Comparison of ENCODE assay signal across 16 mouse cellular contexts in the genomic region with DNA sequence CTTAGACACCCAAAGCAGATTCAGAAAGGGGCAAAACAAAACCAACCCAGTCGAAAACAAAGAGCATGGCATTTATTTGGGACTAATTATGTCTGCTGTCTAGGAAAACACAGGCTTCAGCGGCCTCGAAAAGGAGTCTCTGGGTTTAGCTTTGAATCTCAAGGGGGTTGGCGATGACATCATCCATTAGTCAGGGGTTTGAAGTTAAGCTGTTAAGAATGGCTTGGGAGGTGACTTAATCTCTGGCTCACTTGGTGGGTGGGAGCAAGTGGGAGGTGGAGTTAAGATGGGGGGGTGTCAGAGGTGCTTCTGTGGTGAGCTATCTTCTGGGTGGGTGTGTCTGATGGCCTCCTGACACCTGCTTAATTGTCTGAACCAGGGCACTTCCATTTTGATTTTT.
A peak's percentile ranks its signal among the peaks of the same experiment; 100 is the strongest.
DNase-seq lines count a peak whose midpoint lies in the region; ATAC-seq and TF ChIP-seq lines count a peak whose summit lies in the region.
"Had no signal": no experiment of that assay in that cellular context is flagged by ENCODE, and none has a peak within 500 bp of the region (broad histone marks: within the 10 kb centered on the region; RNA-seq: fewer than 3 reads in every experiment).

No protein-coding gene starts in this region.

- 16% methylated on average over 4 of the region's 4 CpGs for WGBS in forebrain, embryonic 12.5 days
- 25% methylated on average over 4 of the region's 4 CpGs for WGBS in forebrain, embryonic 11.5 days
- 49% methylated on average over 4 of the region's 4 CpGs for WGBS in heart, adult 2 months
- 50% methylated on average over 4 of the region's 4 CpGs for whole genome bisulfite sequencing in intestine, embryonic 16.5 days

- intact Hi-C loops in heart, postnatal 10 days (cut with DNase I) = no loop called here
- intact Hi-C loops in heart, adult 2 months (cut with DNase I) = no loop called here

- TF ChIP-seq CTCF in heart, adult 2 months (IDR thresholded peaks at IDR 0.05) = no peak

- H3K36me3 ChIP-seq in forebrain, embryonic 12.5 days (replicated peaks) = no peaks in the 10 kb centered on the region
- no peaks in the 10 kb centered on the region for H3K36me3 ChIP-seq in forebrain, embryonic 11.5 days (ENCODE audit: control insufficient read depth, insufficient read depth, low read length)
- H3K36me3 ChIP-seq in heart, adult 2 months (ENCODE audit: control insufficient read depth, insufficient read depth, low read length) = peaks cover 7% of the 10 kb centered on the region
- H3K36me3 ChIP-seq in intestine, embryonic 16.5 days (ENCODE audit: control insufficient read depth, insufficient read depth, low read length) = no peaks in the 10 kb centered on the region
- H3K36me3 ChIP-seq: hindbrain, embryonic 13.5 days; neural tube, embryonic 13.5 days had no signal

- H3K4me1 ChIP-seq in forebrain, embryonic 12.5 days = peaks cover 30% of the 10 kb centered on the region
- H3K4me1 ChIP-seq in forebrain, embryonic 11.5 days (replicated peaks; ENCODE audit: control insufficient read depth, insufficient read depth, low read length) = peaks cover 4% of the 10 kb centered on the region; the same call in 1 of the 2 replicates
- H3K4me1 ChIP-seq in heart, adult 2 months (ENCODE audit: control insufficient read depth, insufficient read depth, low read length) = peaks cover 15% of the 10 kb centered on the region
- H3K4me1 ChIP-seq in intestine, embryonic 16.5 days (ENCODE audit: control insufficient read depth, insufficient read depth, low read length) = peaks cover 9% of the 10 kb centered on the region

- no peaks in the 10 kb centered on the region for H3K9me3 ChIP-seq in forebrain, embryonic 12.5 days
- no peaks in the 10 kb centered on the region for H3K9me3 ChIP-seq in forebrain, embryonic 11.5 days (ENCODE audit: control insufficient read depth, low read length)
- H3K9me3 ChIP-seq in intestine, embryonic 16.5 days (ENCODE audit: control insufficient read depth, low read length) = no peaks in the 10 kb centered on the region
- H3K9me3 ChIP-seq: hindbrain, embryonic 13.5 days; neural tube, embryonic 13.5 days had no signal

- no peak for TF ChIP-seq POLR2A in heart, adult 2 months (IDR thresholded peaks at IDR 0.05; ENCODE audit: insufficient read depth, low read depth, low read length)

- no peak for TF ChIP-seq EP300 in heart, adult 2 months (IDR thresholded peaks at IDR 0.05; ENCODE audit: insufficient read depth, low read depth, low read length)

- 0 out of 2 replicates have a peak overlapping the region, but pooled peaks have one; percentile 10 for H3K27ac ChIP-seq in forebrain, embryonic 12.5 days
- no peak overlapping the region for H3K27ac ChIP-seq in forebrain, embryonic 11.5 days (ENCODE audit: low read depth, low read length)
- H3K27ac ChIP-seq in heart, adult 2 months = no peak overlapping the region
- H3K27ac ChIP-seq in intestine, embryonic 16.5 days (ENCODE audit: low read length) = no peak overlapping the region
- H3K27ac ChIP-seq: hindbrain, embryonic 13.5 days; macrophage; neural tube, embryonic 13.5 days had no signal

- no peak for DNase-seq in forebrain, embryonic 11.5 days (ENCODE audit: low spot score)
- peak; percentile 50 to 57 for DNase-seq in heart, postnatal 10 days
- DNase-seq in heart, adult 2 months = no peak
- peak; percentile 71 for DNase-seq in 3T3-L1 (ENCODE audit: low read depth, low spot score)
- peak; percentile 47 for DNase-seq in ZHBTc4 (ENCODE audit: low read depth, low spot score)
- DNase-seq in cerebellum, adult 11 months = no peak
- DNase-seq: B cell, adult 2 months; cerebellum, adult 2 months; kidney, postnatal 10 days; thymus, adult 18-20 months had no signal

- H3K79me2 ChIP-seq in heart, adult 2 months (replicated peaks; ENCODE audit: control insufficient read depth, insufficient read depth, low read length) = no peaks in the 10 kb centered on the region

- ATAC-seq in forebrain, embryonic 12.5 days (ENCODE audit: low FRiP score) = no peak
- no peak; the same call in 1 of the 2 replicates for ATAC-seq in forebrain, embryonic 11.5 days (replicated peaks; ENCODE audit: low FRiP score)
- ATAC-seq in intestine, embryonic 16.5 days = no peak
- ATAC-seq: intestine, postnatal 0 days had no signal

- no peak overlapping the region for H3K4me3 ChIP-seq in forebrain, embryonic 12.5 days (replicated peaks)
- no peak overlapping the region for H3K4me3 ChIP-seq in forebrain, embryonic 11.5 days (ENCODE audit: low read depth, low read length)
- H3K4me3 ChIP-seq in heart, adult 2 months = no peak overlapping the region
- no peak overlapping the region for H3K4me3 ChIP-seq in intestine, embryonic 16.5 days (ENCODE audit: low read length)
- H3K4me3 ChIP-seq: hindbrain, embryonic 13.5 days; neural tube, embryonic 13.5 days had no signal

- H3K27me3 ChIP-seq in forebrain, embryonic 12.5 days = 0 out of 2 replicates have a peak, but pooled peaks cover 3% of the 10 kb centered on the region
- no peaks in the 10 kb centered on the region; the same call in 1 of the 2 replicates for H3K27me3 ChIP-seq in forebrain, embryonic 11.5 days (ENCODE audit: control insufficient read depth, insufficient read depth, low read length)
- H3K27me3 ChIP-seq in heart, adult 2 months (ENCODE audit: control insufficient read depth, insufficient read depth, low read length) = no peaks in the 10 kb centered on the region
- no peaks in the 10 kb centered on the region for H3K27me3 ChIP-seq in intestine, embryonic 16.5 days (replicated peaks; ENCODE audit: control insufficient read depth, insufficient read depth, low read length)
- H3K27me3 ChIP-seq: hindbrain, embryonic 13.5 days; neural tube, embryonic 13.5 days had no signal

- H3K4me2 ChIP-seq in forebrain, embryonic 12.5 days = no peak overlapping the region
- H3K4me2 ChIP-seq in forebrain, embryonic 11.5 days (ENCODE audit: low read depth, low read length, severe bottlenecking) = no peak overlapping the region
- no peak overlapping the region for H3K4me2 ChIP-seq in intestine, embryonic 16.5 days (ENCODE audit: low read depth, low read length)
- H3K4me2 ChIP-seq: hindbrain, embryonic 13.5 days; neural tube, embryonic 13.5 days had no signal

- no peak overlapping the region for H3K9ac ChIP-seq in forebrain, embryonic 12.5 days
- H3K9ac ChIP-seq in forebrain, embryonic 11.5 days (ENCODE audit: low read length) = no peak overlapping the region
- no peak overlapping the region for H3K9ac ChIP-seq in heart, adult 2 months (ENCODE audit: low read depth, low read length)
- no peak overlapping the region for H3K9ac ChIP-seq in intestine, embryonic 16.5 days (ENCODE audit: low read depth, low read length)
- H3K9ac ChIP-seq: hindbrain, embryonic 13.5 days; neural tube, embryonic 13.5 days had no signal

Comparison
In these comparisons a context has a peak if more than half of its experiments do, and no peak if none do; other contexts are left out.
1. DNase-seq: peak in heart, postnatal 10 days (2 of 2), 3T3-L1 (single experiment) and ZHBTc4 (single experiment); none in forebrain, embryonic 11.5 days (single experiment), heart, adult 2 months (0 of 2) and cerebellum, adult 11 months (single experiment).